Mouse (Mus musculus) MN1 (cell line): ENCODE results near the gene Psg21.
A peak's percentile ranks its signal among the peaks of the same experiment; 100 is the strongest.
"Not testable (repeated sequence)": the region's sequence is repeated elsewhere in the genome, so short reads cannot be mapped to it uniquely, and the experiment has no call there.

Source experiments
- DNase-seq: peaks from one replicate; pipeline ENCODE4 v3.0.0-alpha.2; 2016; ENCODE audit warnings: low spot score

Gene Psg21

GRCm38 (mm10) chr7:18656625-18657024, at the start of gene Psg21:
Gene Psg21, minus strand, starts transcription at chr7:18656725.
- not testable (repeated sequence) for DNase-seq

- DNase-seq, result no peak
Measured at GRCm38 (mm10) chr7:18686085-18686484, 29.6 kb upstream of the Psg21 start, which contains the start of gene Psg20. Gene Psg20, minus strand, starts transcription at chr7:18686185.

- no peak for DNase-seq
Measured at GRCm38 (mm10) chr7:18685586-18685985, 29.1 kb upstream of the Psg21 start.

- DNase-seq, result peak; percentile 16
Measured at GRCm38 (mm10) chr7:18679772-18680171, 23.2 kb upstream of the Psg21 start.

GRCm38 (mm10) chr7:18626921-18627320, 29.6 kb downstream of the Psg21 start:
- DNase-seq, result not testable (repeated sequence)

GRCm38 (mm10) chr7:18616401-18616800, 40.1 kb downstream of the Psg21 start, which contains the start of gene Psg23:
Gene Psg23, minus strand, starts transcription at chr7:18616501.
- DNase-seq, result not testable (repeated sequence)
